Mouse (Mus musculus) forebrain, embryonic 10.5 days (tissue): ENCODE results near the gene Gm4498. TPM values are rescaled to one million over a fixed set of nuclear protein-coding genes. Genes with fewer than 3 reads are reported as not detected.
"Not testable (repeated sequence)": the region's sequence is repeated elsewhere in the genome, so short reads cannot be mapped to it uniquely, and the experiment has no call there.

Experiments
- DNase-seq: peaks from one replicate; pipeline ENCODE4 v3.0.0-alpha.2; 2017; ENCODE audit warnings: low spot score; ENCODE audit errors: extremely low spot score
- H3K27ac ChIP-seq: fragments of 300-500 bp; sonication (generic); 2 replicates; pipeline ENCODE4 v1.5.1; 2016; ENCODE audit warnings: mild to moderate bottlenecking
- H3K27me3 ChIP-seq: fragments of 300-500 bp; sonication (generic); 2 replicates; pipeline ENCODE4 v1.6.1; 2016; ENCODE audit warnings: mild to moderate bottlenecking; ENCODE audit not compliant: poor library complexity, severe bottlenecking
- H3K36me3 ChIP-seq: fragments of 300-500 bp; sonication (generic); replicated peaks from 2 replicates; pipeline ENCODE4 v1.6.1; 2016; ENCODE audit warnings: mild to moderate bottlenecking, moderate library complexity
- H3K4me1 ChIP-seq: fragments of 300-500 bp; sonication (generic); 2 replicates; pipeline ENCODE4 v1.6.1; 2016
- H3K4me3 ChIP-seq: fragments of 300-500 bp; sonication (generic); 2 replicates; pipeline ENCODE4 v1.5.1; 2016; ENCODE audit warnings: mild to moderate bottlenecking, moderate library complexity
- H3K9me3 ChIP-seq: fragments of 300-500 bp; sonication (generic); 2 replicates; pipeline ENCODE4 v1.6.1; 2016; ENCODE audit warnings: mild to moderate bottlenecking, moderate library complexity
- WGBS: fragments of 180-500 bp; shearing (Covaris S2); methylation state at CpG from one replicate; pipeline ENCODE4 v1.1.7; 2016; 5-methylcytosine and 5-hydroxymethylcytosine counted together
- polyA plus RNA-seq: library from polyadenylated mRNA; unstranded; fragments of >200 nt; fragmentation: Nextera tagmentation; extraction: Ambion mirVana; gene quantifications from 2 replicates; pipeline ENCODE4 v1.2.1, GENCODE M21; 2016

Gene Gm4498
- not detected in 2 replicates for polyA plus RNA-seq

GRCm38 (mm10) chr7:20233728-20234127 is at the start of gene Gm4498:
Gene Gm4498, minus strand, starts transcription at chr7:20233828.
- H3K36me3 ChIP-seq, H3K27me3 ChIP-seq, H3K4me1 ChIP-seq, H3K4me3 ChIP-seq, DNase-seq, H3K9me3 ChIP-seq, H3K27ac ChIP-seq: not testable (repeated sequence)
- WGBS: no CpG with 5 or more reads among the region's 2 CpGs

GRCm38 (mm10) chr7:20262734-20263133 is 29.1 kb upstream of the Gm4498 start, which contains the start of gene Gm5890:
Gene Gm5890, minus strand, starts transcription at chr7:20262834.
- no CpG with 5 or more reads among the region's 3 CpGs for WGBS
- H3K4me1 ChIP-seq, H3K4me3 ChIP-seq, H3K36me3 ChIP-seq, H3K27ac ChIP-seq, H3K9me3 ChIP-seq, DNase-seq, H3K27me3 ChIP-seq: not testable (repeated sequence)

- not testable (repeated sequence) for H3K36me3 ChIP-seq
- no CpG with 5 or more reads among the region's 2 CpGs for WGBS
Measured at GRCm38 (mm10) chr7:20205507-20205906, 28.1 kb downstream of the Gm4498 start, which contains the start of gene Gm6164. Gene Gm6164, minus strand, starts transcription at chr7:20205607.

GRCm38 (mm10) chr7:20193410-20193809 is 40.2 kb downstream of the Gm4498 start, which contains the start of gene Vmn1r95:
Gene Vmn1r95, plus strand, starts transcription at chr7:20193710.
- DNase-seq, H3K36me3 ChIP-seq, H3K27ac ChIP-seq, H3K27me3 ChIP-seq, H3K4me1 ChIP-seq, H3K9me3 ChIP-seq, H3K4me3 ChIP-seq: not testable (repeated sequence)
- WGBS: no CpG with 5 or more reads among the region's 3 CpGs

More at GRCm38 (mm10) chr7:20205507-20205906, 28.1 kb downstream of the Gm4498 start, which contains the start of gene Gm6164:
- not testable (repeated sequence) for DNase-seq, H3K4me3 ChIP-seq, H3K4me1 ChIP-seq, H3K9me3 ChIP-seq, H3K27ac ChIP-seq, H3K27me3 ChIP-seq

Other genes with a start within 250 kb of the Gm4498 start
- gene Nlrp9b, start 242.4 kb downstream of the Gm4498 start, polyA plus RNA-seq: not detected in 2 replicates
- not detected in 2 replicates for gene Vmn1r91, start 134.1 kb downstream of the Gm4498 start, polyA plus RNA-seq
- gene Gm16442, start 111.2 kb downstream of the Gm4498 start, polyA plus RNA-seq: not detected in 2 replicates
- not detected in 2 replicates for gene Vmn1r93, start 94.7 kb downstream of the Gm4498 start, polyA plus RNA-seq
- gene Vmn1r94, start 65.5 kb downstream of the Gm4498 start, polyA plus RNA-seq: not detected in 2 replicates
- not detected in 2 replicates for gene Vmn1r95, start 40.1 kb downstream of the Gm4498 start, polyA plus RNA-seq
- not detected in 2 replicates for gene Gm6164, start 28.2 kb downstream of the Gm4498 start, polyA plus RNA-seq
- not detected in 2 replicates for gene Gm5890, start 29.0 kb upstream of the Gm4498 start, polyA plus RNA-seq
- not detected in 2 replicates for gene Gm4133, start 100.2 kb upstream of the Gm4498 start, polyA plus RNA-seq
- not detected in 2 replicates for gene Gm5728, start 141.6 kb upstream of the Gm4498 start, polyA plus RNA-seq
- gene Vmn1r100, start 184.1 kb upstream of the Gm4498 start, polyA plus RNA-seq: not detected in 2 replicates
- not detected in 2 replicates for gene Vmn1r101, start 208.8 kb upstream of the Gm4498 start, polyA plus RNA-seq
- not detected in 2 replicates for gene Gm10670, start 241.1 kb upstream of the Gm4498 start, polyA plus RNA-seq